Mouse (Mus musculus) megakaryocyte-erythroid progenitor cell, adult 5-6 weeks (primary cell): ENCODE results near the gene Ntn5. TPM values are rescaled to one million over a fixed set of nuclear protein-coding genes. Genes with fewer than 3 reads are reported as not detected.
"Not testable (repeated sequence)": the region's sequence is repeated elsewhere in the genome, so short reads cannot be mapped to it uniquely, and the experiment has no call there.

Source experiments
- ATAC-seq: replicated peaks from 2 replicates; pipeline ENCODE4 v1.8.0; 2016; ENCODE audit warnings: mild to moderate bottlenecking, inconsistent platforms; ENCODE audit not compliant: severe bottlenecking, poor library complexity, low FRiP score, low TSS enrichment
- total RNA-seq, 2 experiments: library from RNA; stranded (forward) in 1 of 2; stranded (reverse) in 1 of 2; fragments of 200-1000, 215-1000 nt in 1 of 2; fragments of >200 nt in 1 of 2; fragmentation: Nextera tagmentation in 1 of 2; gene quantifications; 2 replicates each; pipeline ENCODE4 v1.2.3; 2014 to 2017

Gene Ntn5
- total RNA-seq, 2 experiments from 2014 or later = not detected

DNA sequence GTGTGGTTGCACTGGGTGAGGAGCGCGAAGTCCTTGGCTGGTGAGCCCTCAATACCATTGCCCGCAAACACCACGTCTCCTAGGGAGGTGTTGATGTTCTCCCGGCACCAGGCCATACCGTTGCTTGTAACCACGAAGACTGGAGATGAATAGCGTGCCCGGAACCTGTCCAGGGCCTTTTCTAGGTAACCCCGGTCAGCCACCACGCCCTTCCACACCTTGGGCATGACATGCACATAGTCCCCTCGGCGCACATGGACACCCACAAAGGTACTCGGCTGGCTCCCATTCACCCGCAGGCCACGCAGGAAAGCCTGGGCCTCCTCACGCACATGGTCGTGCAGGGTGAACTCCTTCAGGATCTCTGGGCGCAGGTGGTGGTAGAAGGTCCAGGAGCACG lies 33.3 kb upstream of the Ntn5 start:
- ATAC-seq = not testable (repeated sequence)

DNA sequence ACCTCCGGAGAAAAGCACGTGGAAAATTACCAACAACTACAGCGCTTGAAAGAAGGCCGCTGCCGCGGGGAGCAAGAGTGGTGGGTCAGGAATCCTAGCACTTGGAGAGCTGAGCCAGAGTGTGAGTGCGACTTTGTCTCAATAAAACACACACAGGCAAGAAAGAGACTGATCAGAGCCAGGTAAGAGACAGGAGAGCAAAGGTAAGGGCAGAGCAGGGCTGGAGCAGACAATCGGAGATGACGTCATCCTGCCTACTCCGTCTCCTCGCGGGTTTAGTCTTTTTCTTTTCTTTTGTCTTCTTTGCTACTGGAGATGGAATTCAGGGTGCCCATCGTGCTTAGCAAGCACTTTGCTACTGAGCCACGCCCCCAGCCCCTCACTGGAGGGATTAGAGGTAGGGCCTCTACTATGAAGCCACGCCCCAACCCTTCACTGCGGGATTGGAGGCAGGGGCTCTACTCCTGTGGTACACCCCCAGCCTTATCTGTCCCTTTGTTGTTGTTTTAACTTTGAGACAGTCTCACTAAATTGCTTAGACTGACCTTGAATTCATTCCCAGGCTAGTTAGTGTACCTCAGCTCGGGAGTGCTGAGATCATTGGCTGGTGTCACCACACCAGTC lies 29.3 kb upstream of the Ntn5 start:
- ATAC-seq = no peak

DNA sequence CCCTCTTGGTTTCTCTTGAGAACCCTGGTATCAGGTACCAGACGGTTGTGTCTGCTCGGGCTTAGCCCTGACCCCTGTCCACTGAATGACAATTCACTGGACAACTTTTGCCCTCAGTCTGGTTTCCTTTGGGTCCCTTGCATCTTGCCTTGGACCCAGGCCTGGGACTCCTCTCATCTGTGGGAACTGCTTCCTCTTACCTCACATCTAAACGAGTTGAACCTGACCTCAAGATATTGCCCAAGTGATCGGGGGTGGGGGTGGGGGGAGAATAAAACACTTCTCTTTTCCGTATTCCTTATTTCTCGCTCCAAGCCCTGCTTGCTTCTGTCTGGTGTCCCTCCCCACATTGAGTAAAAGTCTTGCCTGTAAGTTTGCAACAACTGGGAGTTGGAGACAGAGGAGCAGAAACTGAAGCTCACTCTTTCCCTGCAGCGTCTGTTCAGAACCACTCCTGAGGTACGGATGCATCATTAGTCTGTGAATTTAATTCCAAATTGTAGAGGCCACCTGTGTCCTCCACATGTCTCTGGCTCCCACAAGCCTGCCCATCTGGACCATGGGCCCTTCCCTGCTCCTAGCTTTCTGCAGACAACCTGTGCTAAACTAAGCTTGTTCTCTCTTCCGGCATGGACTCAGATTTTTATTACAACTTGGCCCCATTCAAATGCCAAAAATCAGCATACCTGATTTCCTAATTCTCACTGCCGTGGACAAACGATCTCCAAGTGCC lies 22.9 kb upstream of the Ntn5 start:
- no peak for ATAC-seq

DNA sequence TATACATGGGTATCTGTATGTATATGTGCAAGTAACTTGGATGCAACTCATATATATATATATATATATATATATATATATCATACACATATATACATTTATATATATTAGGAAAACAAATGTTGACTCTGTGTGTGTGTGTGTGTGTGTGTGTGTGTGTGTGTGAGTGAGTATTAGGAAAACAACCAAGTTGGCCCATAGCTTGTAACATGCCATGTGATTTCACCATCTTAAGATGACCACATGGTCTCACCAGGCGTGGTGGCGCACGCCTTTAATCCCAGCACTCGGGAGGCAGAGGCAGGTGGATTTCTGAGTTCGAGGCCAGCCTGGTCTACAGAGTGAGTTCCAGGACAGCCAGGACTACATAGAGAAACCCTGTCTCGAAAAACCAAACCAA lies 22.1 kb upstream of the Ntn5 start:
- ATAC-seq = not testable (repeated sequence)

DNA sequence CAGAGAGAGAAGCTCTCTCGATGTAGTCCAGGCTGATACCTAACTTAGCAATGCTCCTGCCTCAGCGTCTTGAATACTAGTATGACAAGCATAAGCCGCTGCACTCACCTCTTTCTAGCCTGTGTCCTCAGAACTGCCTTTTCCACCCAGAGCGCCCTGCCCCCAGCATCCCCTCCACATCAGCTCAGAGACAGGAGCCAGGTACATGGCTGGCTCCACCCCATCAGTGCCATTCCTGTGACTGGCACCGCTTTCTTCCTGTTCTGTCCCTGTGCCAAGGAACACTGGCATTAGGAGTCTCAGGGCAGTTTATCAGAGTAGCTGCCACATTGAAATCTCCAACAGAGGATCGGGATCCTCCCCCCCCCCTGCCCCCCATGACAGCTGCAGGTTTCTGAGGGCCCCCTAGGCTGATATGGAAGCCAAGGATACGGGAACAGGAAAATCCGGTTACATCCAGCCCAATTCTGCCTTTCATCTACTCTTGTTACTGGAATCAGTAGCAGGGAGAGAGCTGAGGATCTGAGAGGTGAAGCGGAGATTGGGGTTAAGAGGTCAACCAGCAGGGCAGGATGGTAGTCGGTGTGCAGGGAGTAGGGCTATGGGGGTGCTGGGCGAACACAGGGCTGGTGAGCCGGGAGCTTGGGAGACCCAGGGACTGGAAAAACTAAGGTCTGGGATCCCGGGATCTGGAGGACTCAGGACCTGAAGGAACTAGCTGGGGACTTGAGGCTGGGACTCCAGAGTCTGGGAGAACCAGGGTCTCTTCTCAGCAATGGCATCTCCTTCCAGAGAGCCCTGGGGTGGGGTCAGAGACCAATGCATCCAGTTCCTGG lies 18.3 kb upstream of the Ntn5 start:
- no peak for ATAC-seq

DNA sequence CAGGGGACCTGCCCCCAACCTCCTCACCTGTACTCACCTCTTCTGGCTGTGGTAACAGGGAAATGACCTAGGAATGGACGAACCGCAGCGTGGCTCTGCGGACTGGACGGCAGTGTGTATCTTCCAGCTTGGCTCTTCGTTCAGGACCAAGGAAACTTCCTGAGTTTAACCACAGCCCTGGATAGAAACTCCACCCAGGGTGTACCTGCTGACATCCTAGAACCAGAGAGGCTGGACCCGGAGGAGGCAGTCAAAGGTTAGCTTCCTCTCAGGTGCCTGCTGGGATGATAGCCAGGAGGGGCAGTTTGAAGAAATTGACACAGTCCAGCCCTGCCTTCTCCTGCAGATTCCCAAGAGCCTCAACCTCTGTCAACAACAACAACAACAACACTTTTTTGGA lies 17.7 kb upstream of the Ntn5 start, which contains the start of gene Fut2:
Gene Fut2 (minus strand): TSS at position 234 of the 400 bp plus-strand sequence.
- ATAC-seq = no peak

DNA sequence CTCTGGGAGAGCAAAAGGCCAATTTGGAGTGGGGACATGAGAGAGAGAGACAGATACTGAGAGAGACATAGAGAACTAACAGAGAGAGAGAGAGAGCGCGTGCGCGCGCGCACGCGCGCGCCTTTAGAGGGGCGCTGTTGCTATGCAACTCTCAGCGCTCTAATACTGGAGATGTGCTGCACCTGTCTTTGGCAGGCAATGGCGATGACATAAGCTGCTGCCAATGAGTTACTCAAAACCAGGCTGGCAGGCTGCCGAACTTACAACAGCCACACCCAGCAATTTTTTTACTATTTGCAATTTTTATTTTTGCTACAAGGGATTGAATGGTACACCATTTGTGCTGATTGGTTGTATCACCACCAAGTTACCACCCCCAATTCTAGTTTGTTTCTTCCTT lies 16.1 kb upstream of the Ntn5 start:
- ATAC-seq = no peak

DNA sequence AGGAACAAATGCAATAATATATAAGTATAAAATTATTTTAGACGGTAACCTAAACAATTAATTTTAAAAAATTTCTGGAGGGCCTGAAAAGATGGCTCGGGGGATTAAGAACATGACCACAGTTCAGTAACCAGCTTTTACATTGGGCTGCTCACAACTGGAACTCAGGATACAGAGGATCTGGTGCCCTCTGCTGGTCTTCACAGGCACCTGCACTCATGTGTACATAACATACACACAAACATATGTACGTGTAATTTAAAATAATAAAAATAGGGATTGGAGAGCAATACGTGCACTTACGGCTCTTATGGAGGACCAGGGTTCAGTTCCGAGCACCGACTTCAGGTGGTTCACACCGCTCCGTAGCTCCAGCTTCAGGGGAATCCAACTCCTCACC lies 14.9 kb upstream of the Ntn5 start:
- ATAC-seq = no peak

DNA sequence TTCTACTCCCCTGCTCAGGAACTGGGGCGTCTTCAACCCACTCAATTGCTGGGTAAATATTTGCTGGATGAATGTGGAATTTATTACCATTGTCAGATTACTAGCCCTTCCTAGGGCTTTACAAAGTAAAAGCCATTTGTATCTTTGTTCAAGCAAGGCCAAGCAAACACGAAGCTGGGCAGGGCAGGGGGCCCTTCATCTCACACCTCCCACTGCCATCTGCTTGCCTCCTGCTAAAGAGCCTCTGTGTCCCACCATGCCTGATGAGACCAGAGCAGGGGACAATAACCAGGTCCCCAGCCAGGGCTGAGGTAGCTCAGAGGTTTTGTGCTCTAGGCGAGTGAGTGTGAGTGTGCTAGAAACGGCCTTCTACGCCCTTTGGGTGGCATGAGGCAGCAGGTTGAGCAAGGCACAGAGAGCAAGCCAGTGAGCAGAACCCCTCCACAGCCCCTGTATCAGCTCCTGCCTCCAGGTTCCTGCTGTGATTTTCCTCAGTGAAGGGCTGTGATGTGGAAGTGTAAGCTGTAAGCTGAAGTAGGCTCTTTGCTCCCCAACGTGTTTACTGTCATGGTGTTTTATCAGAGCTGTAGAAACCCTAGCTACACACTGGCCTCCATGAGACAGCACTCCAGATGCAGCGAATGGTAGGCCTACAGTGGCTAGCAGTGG lies 6.1 kb upstream of the Ntn5 start:
- no peak for ATAC-seq

DNA sequence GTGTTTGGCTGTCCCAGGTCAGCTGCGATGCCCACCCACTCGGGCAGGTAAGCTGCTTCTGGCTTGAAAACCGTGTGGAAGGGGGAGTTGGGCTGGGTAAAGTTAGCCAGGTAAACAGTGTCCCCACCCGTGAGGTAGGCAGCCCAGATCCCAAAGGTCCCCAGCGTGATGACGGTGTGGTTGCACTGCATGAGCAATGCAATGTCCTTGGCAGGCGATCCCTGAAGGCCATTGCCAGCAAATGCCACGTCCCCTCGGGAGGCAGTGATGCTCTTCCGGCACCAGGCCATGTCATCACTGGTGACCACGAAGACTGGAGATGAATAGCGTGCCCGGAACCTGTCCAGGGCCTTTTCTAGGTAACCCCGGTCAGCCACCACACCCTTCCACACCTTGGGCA lies 5.3 kb upstream of the Ntn5 start:
- ATAC-seq = no peak

DNA sequence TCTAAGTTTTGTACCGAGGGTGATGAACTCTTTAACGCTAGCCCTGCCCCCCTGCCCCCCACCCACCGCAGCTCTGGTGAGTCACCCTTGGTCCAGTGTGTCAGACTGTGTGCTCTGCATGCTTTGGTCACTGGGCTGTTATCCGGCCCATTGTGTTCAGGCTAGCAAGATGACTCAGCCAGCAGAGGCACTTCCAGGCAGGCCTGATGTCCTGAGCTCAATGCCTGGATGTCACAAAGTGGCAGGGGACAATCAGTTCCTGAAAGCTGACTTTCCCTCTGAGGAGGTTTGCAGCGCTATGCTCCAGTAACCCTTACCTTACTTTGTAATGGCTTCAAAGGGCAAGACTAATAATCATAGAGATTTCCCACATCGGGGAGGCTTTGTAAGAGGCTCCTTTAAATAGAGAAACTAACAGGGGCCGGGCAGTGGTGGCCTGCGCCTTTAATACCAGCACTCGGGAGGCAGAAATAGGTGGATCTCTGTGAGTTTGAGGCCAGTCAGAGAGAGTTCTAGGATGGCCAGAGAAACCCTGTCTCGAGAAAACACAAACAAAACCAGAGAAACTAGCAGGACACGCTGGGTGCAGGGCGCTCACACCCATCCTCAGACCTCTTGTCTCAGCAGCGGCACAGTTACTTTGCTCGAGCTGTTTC lies 3.7 kb upstream of the Ntn5 start:
- ATAC-seq = no peak

DNA sequence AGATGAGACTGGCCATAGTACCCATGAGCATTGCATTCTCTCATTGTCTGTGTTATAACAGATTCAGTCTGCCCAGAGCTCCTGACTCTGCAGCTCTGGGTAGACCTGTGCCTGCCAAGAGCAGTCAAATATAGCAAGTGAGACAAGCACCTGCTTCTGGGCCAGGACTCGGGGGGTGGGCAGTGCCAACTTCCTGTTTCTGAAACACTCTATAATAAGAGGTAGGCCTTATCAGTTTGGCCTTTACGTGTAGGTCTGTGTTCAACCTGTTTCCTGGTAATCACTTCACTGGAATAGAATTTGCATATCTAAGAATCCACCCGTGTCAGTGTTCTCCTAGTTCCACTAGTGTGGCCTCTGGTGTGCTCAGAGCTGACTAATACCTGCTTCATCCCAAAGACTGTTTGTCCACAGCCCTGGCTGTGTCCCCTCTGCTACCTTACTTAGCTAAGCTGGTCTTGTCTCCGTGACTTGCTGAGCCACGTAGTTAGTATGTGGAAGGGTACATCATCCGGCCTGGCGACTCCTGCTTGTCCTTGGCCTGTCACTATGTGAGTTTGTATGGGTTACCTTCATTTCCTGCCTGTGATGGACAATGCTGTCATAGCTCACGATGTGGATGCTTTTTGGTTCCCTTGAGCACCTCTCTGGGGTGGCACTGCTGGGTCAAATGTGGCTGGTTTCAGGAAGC lies 2.6 kb upstream of the Ntn5 start:
- ATAC-seq = no peak

DNA sequence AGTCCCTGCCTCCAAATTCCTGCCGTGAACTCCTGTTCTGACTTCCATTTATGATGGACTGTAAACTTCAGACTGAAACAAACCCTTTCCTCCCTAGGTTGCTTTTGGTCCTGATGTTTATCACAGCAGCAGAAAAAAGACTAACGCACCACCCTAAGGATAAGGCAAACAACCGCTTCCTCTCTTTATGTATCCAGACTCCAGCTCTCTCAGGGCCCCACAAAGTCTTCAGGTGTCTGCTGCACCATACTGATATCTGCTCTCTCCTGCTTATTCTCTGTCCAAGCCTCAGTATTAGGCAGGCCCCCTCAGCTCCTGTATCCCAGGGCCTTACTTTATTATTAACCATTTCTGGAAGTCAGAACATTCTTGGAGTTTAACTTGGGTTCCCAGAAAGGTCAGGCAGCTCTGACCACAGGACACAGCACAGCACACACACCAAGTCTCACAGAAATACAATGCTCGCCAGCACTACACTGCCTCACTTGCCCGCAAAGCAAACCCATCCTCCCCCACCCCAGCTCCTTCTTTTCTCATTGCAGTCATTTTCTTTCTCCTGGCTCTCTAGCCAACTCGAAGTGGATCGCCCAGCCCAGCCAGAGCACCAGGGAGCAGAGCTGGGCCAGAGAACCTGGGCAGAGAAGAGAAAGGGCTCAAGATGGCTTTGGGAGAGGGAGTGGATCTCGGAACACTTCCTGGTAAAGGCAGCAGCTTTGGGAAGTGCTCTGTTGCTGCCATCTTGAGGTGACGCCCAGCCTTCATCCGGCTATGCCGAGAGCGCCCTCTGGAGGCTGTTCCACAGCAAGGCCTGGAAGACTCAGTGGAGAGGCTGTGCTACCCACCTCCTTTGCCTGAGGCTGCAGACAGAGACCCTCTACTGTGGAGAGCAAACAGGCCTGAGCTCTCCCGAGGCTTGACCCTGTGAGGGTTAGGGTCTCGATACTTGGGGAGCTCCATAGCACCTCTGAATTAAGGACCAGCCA lies 1.4 kb upstream of the Ntn5 start:
- ATAC-seq = peak; percentile 74

DNA sequence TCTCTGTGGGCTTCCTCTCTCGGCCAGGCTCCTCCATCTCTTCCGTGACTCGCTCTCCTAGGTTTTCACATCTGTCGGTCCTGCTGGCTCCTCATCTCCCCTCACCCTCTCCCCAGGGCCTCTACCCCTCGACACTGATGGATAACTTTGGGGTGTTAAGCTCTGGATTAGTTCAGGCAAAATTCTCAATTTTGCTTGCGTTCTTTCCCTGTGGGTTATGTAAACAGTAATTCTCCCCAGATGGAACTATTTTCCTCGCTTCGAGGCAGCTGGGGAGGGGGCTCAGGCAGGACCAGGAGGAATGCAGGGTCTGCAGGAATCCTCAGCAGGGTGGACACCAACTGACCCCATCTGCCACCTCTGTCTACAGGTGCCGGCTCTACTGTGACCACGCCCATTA lies 2.0 kb downstream of the Ntn5 start:
- ATAC-seq = no peak

DNA sequence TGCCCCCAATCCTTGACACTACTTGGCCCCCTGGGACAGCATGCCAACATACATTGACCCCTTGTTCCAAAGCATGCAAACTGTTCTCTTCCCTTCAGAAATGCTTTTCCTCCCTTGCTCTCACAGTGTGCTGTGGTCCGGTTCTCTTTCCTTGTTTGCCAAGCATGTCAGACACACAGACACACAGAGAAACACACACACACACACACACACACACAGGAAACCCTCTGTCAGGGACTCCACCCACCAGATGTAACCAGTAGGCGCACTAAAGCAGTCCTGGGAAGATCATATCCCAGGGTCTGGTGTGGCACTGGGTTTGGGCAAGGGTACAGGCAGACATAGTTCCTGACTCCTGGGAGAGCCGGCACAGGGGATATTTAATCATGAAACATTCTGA lies 3.0 kb downstream of the Ntn5 start:
- no peak for ATAC-seq

DNA sequence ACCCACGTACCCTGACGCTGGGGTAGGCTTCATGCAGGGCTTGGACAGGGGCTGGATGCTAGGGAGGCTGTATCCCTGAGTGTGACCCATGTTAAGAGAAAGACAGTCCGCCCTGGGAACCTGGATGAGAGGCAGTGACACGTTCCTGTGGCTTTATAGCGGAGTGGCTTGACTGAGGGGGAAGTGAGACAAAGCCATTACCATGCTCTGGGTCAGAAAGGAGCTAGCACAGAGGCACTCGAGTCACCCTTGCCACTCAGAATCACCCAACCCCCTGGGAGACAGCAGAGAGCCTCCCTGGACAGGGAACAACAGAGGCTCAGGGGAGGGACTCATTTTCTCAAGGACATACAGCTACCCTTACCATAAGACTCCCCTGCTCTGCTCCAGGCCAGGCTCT lies 5.3 kb downstream of the Ntn5 start:
- ATAC-seq = no peak

DNA sequence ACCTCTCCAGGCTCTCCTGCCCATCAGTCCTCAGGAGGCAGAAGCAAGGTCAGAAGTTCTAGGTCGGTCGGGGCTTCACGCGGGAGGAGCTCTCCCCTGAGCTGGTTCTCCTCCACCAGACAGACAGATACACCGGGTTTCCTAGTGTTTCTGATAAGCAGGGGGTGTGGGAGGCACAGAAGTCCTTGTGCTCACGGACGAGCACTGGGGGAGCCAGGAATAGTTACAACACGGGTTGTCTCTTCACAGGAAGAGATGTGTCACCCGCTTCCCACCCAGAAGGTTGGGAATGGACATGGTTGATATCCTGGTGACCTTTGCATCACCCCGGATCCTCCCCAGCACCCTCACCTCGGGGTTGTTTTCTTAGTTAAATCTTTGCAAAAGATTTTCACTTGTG lies 6.0 kb downstream of the Ntn5 start:
- ATAC-seq = no peak

DNA sequence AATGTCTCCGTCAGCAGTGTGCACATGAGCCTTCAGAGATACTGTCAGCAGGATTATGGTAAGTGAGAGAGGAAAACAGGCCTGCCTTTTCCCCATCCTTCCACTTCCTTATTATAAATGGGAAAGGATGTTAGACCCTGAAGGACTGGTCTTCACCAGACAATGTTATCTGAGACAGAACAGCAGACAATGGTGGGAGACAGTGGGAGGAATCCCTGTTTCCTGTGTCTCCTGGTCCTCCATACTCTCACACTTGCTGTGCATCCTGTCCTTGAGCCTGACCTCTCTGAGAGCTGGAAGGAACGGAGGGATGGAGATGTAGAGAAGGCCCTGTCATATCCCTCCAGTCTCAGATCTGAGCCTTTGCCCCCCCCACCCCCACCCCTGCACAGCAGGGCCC lies 8.5 kb downstream of the Ntn5 start:
- ATAC-seq = no peak
